Mouse (Mus musculus) limb, embryonic 15.5 days (tissue): ENCODE results near the gene Gps2. TPM values are rescaled to one million over a fixed set of nuclear protein-coding genes. Genes with fewer than 3 reads are reported as not detected.
"Not testable (repeated sequence)": the region's sequence is repeated elsewhere in the genome, so short reads cannot be mapped to it uniquely, and the experiment has no call there.

ENCODE experiments used
- ATAC-seq: fragments of 200-750 bp; cut with Nextera tagmentation; 2 replicates; pipeline ENCODE4 v1.8.0; 2017; ENCODE audit warnings: low read depth, moderate TSS enrichment; ENCODE audit not compliant: insufficient number of reproducible peaks, low FRiP score, low TSS enrichment
- H3K27ac ChIP-seq: fragments of 300-500 bp; sonication (generic); 2 replicates; pipeline ENCODE4 v1.5.1; 2015; ENCODE audit warnings: moderate library complexity, mild to moderate bottlenecking, inconsistent platforms
- H3K27me3 ChIP-seq: fragments of 300-500 bp; sonication (generic); 2 replicates; pipeline ENCODE4 v1.6.1; 2015; ENCODE audit warnings: inconsistent platforms
- H3K36me3 ChIP-seq: fragments of 300-500 bp; sonication (generic); 2 replicates; pipeline ENCODE4 v1.6.1; 2015; ENCODE audit warnings: inconsistent platforms
- H3K4me1 ChIP-seq: fragments of 300-500 bp; sonication (generic); 2 replicates; pipeline ENCODE4 v1.6.1; 2015; ENCODE audit warnings: inconsistent platforms
- H3K4me2 ChIP-seq: fragments of 300-500 bp; sonication (generic); 2 replicates; pipeline ENCODE4 v1.6.1; 2015; ENCODE audit warnings: mild to moderate bottlenecking, inconsistent platforms
- H3K4me3 ChIP-seq: fragments of 300-500 bp; sonication (generic); 2 replicates; pipeline ENCODE4 v1.5.1; 2015; ENCODE audit warnings: mild to moderate bottlenecking, inconsistent platforms
- H3K9ac ChIP-seq: fragments of 300-500 bp; sonication (generic); 2 replicates; pipeline ENCODE4 v1.6.1; 2015; ENCODE audit warnings: inconsistent platforms
- H3K9me3 ChIP-seq: fragments of 300-500 bp; sonication (generic); 2 replicates; pipeline ENCODE4 v1.6.1; 2016; ENCODE audit warnings: inconsistent platforms
- WGBS: fragments of 180-500 bp; shearing (Covaris S2); methylation state at CpG from one replicate; pipeline ENCODE4 v1.1.7; 2015; 5-methylcytosine and 5-hydroxymethylcytosine counted together
- polyA plus RNA-seq: library from polyadenylated mRNA; unstranded; fragments of >200 nt; fragmentation: Nextera tagmentation; extraction: Ambion mirVana; gene quantifications from 2 replicates; pipeline ENCODE4 v1.2.1, GENCODE M21; 2015

Gene Gps2
- polyA plus RNA-seq, 1 experiment from 2014 or later: 71.5 TPM

GRCm38 (mm10) chr11:69939731-69940130 is 26.0 kb downstream of the Gps2 start:
- H3K27me3 ChIP-seq: peaks cover 10% of the 10 kb centered on the region; the same call in 1 of the 2 replicates
- H3K9me3 ChIP-seq: no peaks in the 10 kb centered on the region
- peaks cover 22% of the 10 kb centered on the region for H3K36me3 ChIP-seq
- H3K4me1 ChIP-seq: peaks cover 40% of the 10 kb centered on the region
- no peak for ATAC-seq
- 94% methylated on average over 17 of the region's 17 CpGs for WGBS
- H3K4me3 ChIP-seq: no peak overlapping the region
- no peak overlapping the region for H3K9ac ChIP-seq
- no peak overlapping the region for H3K4me2 ChIP-seq
- H3K27ac ChIP-seq: no peak overlapping the region

DNA sequence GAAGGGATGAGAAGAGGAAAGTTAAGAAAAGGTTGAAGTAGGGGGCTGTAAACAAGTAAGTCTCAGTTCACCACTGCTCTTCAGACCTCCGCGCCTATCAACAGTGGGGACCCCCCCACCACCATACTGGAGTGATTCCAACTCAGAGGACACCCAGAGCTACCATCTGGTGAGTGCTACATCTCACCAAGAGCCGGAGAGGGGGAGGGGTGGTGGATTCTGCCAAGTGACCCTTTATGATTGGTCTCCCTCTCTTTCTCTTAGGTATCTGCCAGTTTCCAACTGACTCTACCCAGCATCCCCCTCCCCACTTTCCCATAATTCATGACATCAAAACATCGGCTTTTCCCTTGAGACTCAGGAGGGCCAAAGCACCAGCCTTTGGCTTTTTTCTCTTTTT is 27.3 kb downstream of the Gps2 start:
- 81% methylated on average over 4 of the region's 4 CpGs for WGBS
- no peak for ATAC-seq
- H3K9me3 ChIP-seq: no peaks in the 10 kb centered on the region
- no peak overlapping the region for H3K4me3 ChIP-seq
- H3K27me3 ChIP-seq: peaks cover 6% of the 10 kb centered on the region; the same call in 1 of the 2 replicates
- peaks cover 30% of the 10 kb centered on the region for H3K36me3 ChIP-seq
- H3K9ac ChIP-seq: no peak overlapping the region
- no peak overlapping the region for H3K27ac ChIP-seq
- no peak overlapping the region for H3K4me2 ChIP-seq
- peaks cover 32% of the 10 kb centered on the region for H3K4me1 ChIP-seq

GRCm38 (mm10) chr11:69945216-69945615 is 31.5 kb downstream of the Gps2 start:
- H3K9me3 ChIP-seq: no peaks in the 10 kb centered on the region
- 79% methylated on average over 13 of the region's 13 CpGs for WGBS
- no peak overlapping the region for H3K9ac ChIP-seq
- peaks cover 30% of the 10 kb centered on the region for H3K36me3 ChIP-seq
- no peak for ATAC-seq
- no peak overlapping the region for H3K4me2 ChIP-seq
- no peak overlapping the region for H3K4me3 ChIP-seq
- H3K4me1 ChIP-seq: peaks cover 27% of the 10 kb centered on the region
- no peaks in the 10 kb centered on the region for H3K27me3 ChIP-seq
- no peak overlapping the region for H3K27ac ChIP-seq

DNA sequence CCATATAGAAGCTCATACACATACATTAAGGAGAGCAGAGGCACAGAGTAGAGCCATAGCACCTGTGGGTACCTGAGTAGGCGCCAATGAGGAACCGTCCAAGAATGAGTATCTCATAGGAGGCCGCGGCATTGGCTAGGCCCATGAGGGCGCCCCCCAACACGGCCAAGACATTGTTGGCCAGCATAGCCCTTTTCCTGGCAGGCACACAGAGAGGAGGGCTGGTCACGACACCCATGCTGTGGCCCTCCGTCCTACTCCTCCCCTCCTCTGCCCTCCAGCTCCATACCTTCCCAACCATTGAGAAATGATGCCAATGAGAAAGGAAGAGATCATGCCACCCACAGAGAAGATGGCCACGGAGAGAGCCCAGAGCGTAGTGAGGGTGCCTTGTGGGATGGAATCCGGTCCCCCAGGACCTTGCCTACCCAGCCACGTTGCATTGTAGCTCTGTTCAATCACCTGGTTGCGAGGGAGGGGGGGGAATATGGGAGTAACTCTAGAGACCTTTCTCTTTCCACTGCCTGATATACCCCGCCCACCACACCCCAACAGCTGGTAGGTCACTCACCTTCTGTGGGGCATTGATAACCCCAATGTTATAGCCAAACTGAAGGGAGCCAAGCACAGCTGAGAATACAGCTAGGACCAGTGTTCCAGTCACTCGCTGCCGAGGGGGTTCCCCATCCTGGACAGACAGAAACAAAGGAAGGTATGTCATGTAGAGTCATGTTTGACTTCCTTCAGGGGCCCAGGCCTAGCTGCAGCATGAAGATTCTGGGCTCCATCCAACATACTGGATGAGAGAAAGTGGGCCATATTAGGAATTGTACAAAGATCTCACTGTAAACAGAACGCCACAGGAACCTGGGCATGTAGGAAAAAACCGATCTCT is 32.6 kb downstream of the Gps2 start:
- no peak overlapping the region for H3K9ac ChIP-seq
- ATAC-seq: no peak
- peaks cover 27% of the 10 kb centered on the region for H3K4me1 ChIP-seq
- H3K9me3 ChIP-seq: no peaks in the 10 kb centered on the region
- peaks cover 30% of the 10 kb centered on the region for H3K36me3 ChIP-seq
- H3K4me2 ChIP-seq: peak overlapping the region; percentile 70
- WGBS: 86% methylated on average over 18 of the region's 18 CpGs
- H3K27ac ChIP-seq: no peak overlapping the region
- 0 out of 2 replicates have a peak overlapping the region, but pooled peaks have one; percentile 56 for H3K4me3 ChIP-seq
- no peaks in the 10 kb centered on the region for H3K27me3 ChIP-seq

DNA sequence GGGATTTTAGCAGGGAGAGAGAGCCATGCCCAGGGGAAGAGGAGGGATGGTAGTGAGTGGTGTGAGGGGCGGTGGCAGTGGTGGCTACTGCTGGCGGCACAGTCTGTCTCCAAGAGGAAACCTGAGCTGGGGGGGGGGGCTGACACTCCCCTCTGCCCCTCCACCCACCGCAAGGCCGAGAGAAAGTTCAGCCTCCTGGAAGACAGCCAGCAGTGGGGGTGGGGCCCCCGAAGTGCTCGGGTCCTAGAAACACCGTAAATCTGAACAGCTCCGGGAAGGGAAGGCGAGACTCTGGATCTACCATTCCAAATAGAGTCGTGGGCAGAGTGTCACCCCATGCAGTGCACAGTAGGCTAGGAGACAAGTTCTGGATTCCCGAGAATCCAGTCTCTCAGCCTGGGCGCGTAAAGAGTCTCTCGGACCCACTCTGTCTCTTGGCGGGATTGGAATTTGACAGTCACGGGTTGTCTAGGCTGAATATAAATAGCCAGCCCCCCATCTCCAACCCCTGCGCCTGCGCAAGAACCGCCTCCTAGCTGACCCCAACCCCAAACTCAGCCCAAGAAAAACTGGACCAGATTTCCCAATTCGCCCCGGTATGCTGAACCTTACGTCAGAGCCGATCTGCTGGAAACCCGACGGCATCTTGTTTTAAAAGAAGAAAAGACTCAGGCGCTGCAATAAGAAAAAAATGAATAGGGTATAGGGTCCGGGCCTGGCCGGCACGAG is 33.8 kb downstream of the Gps2 start:
- Histone ChIP-seq H3K4me1 (peaks cover 27% of the 10 kb centered on the region), H3K9me3 (no peaks in the 10 kb centered on the region), H3K9ac (peak overlapping the region; percentile 29; the same call in 1 of the 2 replicates), H3K27me3 (no peaks in the 10 kb centered on the region), H3K27ac (peak overlapping the region; percentile 86), H3K36me3 (peaks cover 28% of the 10 kb centered on the region), H3K4me3 (peak overlapping the region; percentile 56), H3K4me2 (peak overlapping the region; percentile 70)
- peak; percentile 43; the same call in 1 of the 2 replicates for ATAC-seq
- WGBS: 3% methylated on average over 28 of the region's 29 CpGs

DNA sequence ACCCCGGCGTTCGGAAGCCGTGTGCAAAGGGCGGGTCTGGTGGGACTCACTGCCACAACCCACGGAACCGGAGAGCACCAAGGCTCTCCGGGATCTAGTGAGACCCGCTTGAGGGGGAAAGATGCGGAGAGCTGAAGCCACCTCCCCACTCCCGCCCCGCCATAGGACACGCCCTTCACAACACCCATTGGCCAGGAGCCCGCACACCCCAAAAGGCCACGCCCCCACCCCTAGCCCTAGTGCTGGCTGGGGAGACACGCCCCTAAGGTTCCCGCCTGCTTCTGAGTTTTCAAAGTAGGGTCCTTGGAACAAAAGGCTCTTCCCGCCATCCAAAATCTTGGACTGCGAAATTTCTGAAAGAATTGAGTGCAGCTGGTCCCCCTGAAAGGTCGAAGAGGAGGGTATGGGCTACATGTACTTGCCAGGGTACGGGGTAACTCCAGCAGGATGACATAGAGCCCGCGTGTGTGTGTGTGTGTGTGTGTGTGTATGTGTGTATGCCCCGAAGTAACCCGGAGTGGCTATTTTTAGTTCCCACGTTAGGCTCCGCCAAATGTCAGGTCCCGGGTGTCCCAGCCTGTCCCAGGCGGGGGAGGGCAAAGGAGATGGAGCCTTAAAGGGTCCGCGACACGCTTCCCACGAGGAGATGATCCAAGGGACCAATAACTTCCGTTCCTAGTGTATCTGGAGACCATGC is 34.5 kb downstream of the Gps2 start, which contains the start of gene Slc2a4:
Slc2a4 (minus strand) TSS at position 123 of the 697 bp plus-strand sequence.
- peak within 1 kb of the TSS; percentile 29; the same call in 1 of the 2 replicates for H3K9ac ChIP-seq
- WGBS: under 1% methylated on average over 33 of the region's 34 CpGs
- peak within 1 kb of the TSS; percentile 70 for H3K4me2 ChIP-seq
- ATAC-seq: peak; percentile 90
- H3K36me3 ChIP-seq: peaks cover 21% of the 10 kb centered on the region
- no peaks in the 10 kb centered on the region for H3K9me3 ChIP-seq
- peak within 1 kb of the TSS; percentile 56 for H3K4me3 ChIP-seq
- H3K27me3 ChIP-seq: no peaks in the 10 kb centered on the region
- H3K4me1 ChIP-seq: peaks cover 27% of the 10 kb centered on the region
- peak within 1 kb of the TSS; percentile 86 for H3K27ac ChIP-seq

DNA sequence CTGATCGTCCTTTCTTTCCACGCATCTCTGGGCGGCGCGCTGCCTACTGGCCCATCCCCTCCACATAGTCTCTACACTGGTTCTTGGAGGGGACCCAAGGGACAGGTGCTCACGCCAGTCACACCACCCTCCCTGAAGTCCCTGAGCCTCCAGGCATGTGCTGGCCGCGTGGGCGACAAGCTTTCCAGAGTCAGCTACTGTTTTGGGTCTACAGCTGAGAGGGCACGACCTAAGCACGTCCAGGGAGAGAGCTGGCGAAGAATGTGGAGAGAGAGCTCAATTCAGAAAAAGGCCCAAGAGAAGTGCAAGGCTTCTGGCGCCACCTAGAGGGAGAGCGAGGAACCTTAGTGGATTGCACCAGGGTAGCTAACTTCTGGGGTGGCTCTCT is 35.1 kb downstream of the Gps2 start:
- H3K4me1 ChIP-seq: peaks cover 27% of the 10 kb centered on the region
- peak overlapping the region; percentile 70 for H3K4me2 ChIP-seq
- peak overlapping the region; percentile 56 for H3K4me3 ChIP-seq
- WGBS: 1% methylated on average over 14 of the region's 14 CpGs
- H3K9me3 ChIP-seq: no peaks in the 10 kb centered on the region
- peak overlapping the region; percentile 27; the same call in 1 of the 2 replicates for H3K9ac ChIP-seq
- H3K36me3 ChIP-seq: peaks cover 18% of the 10 kb centered on the region
- ATAC-seq: peak; percentile 45
- H3K27me3 ChIP-seq: no peaks in the 10 kb centered on the region
- H3K27ac ChIP-seq: peak overlapping the region; percentile 86

DNA sequence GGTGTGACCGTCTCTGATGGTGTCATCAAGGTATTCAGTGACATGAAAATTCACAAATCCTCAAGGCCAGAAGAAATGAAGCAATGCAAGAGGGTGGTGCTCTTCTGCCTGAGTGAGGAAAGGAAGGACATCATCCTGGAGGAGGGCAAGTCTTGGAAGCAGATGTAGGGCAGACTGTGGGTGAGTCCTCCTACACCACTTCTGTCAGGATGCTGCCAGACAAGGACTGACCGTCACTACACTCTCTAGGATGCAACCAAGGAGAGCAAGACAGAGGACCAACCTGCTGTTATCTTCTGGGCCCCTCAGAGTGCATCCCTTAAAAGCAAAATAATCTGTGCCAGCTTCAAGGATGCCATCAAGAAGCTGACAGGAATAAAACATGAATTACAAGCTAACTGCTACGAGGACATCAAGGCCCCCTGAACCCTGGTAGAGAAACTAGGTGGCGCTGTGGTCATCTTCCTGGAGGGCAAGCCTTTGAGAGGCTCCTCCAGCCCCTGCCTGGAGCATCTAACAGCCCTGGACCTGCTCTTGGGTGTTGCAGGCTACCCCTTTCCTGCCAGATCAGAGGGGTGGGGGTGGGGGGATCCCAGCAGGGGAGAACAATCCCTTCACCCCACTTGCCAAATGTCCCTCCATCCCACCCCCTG is 37.2 kb downstream of the Gps2 start:
- Histone ChIP-seq H3K4me3 (no peak overlapping the region), H3K27ac (no peak overlapping the region), H3K9ac (no peak overlapping the region), H3K36me3 (no peaks in the 10 kb centered on the region), H3K4me2 (no peak overlapping the region), H3K4me1 (peaks cover 27% of the 10 kb centered on the region), H3K27me3 (no peaks in the 10 kb centered on the region), H3K9me3 (no peaks in the 10 kb centered on the region)
- WGBS: 37% methylated on average over 4 of the region's 4 CpGs
- no peak for ATAC-seq

DNA sequence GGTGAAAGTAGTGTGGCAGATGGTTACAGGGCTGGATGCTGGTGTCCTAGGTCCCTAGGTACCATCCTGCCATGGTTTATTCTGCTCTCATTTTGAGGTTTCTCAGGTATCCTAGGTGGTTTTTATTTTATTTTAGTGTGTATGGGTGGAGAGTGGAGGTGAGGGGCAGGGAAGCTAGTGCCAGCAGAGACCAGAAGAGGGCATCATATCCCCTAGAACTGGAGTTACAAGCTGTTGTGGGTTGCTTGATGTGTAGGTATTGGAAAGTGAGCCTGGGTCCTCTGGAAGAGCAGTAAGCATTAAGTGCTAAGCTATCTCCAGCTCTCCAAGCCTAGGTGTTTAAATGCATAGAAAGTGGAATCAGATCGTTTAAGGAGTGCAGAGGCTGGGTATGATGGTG is 38.6 kb downstream of the Gps2 start:
- Histone ChIP-seq H3K4me1 (peaks cover 14% of the 10 kb centered on the region), H3K4me2 (no peak overlapping the region), H3K9ac (no peak overlapping the region), H3K27me3 (no peaks in the 10 kb centered on the region), H3K36me3 (no peaks in the 10 kb centered on the region), H3K4me3 (no peak overlapping the region), H3K27ac (no peak overlapping the region), H3K9me3 (no peaks in the 10 kb centered on the region)
- 37% methylated on average over 1 of the region's 1 CpGs for WGBS
- no peak for ATAC-seq

GRCm38 (mm10) chr11:69953267-69953915 is 39.7 kb downstream of the Gps2 start:
- Histone ChIP-seq H3K27me3 (peaks cover under 1% of the 10 kb centered on the region; the same call in 1 of the 2 replicates), H3K36me3 (no peaks in the 10 kb centered on the region), H3K4me1 (peaks cover 4% of the 10 kb centered on the region), H3K27ac (no peak overlapping the region), H3K9me3 (no peaks in the 10 kb centered on the region), H3K4me2 (no peak overlapping the region), H3K4me3 (no peak overlapping the region), H3K9ac (no peak overlapping the region)
- no peak for ATAC-seq
- WGBS: 53% methylated on average over 11 of the region's 11 CpGs

DNA sequence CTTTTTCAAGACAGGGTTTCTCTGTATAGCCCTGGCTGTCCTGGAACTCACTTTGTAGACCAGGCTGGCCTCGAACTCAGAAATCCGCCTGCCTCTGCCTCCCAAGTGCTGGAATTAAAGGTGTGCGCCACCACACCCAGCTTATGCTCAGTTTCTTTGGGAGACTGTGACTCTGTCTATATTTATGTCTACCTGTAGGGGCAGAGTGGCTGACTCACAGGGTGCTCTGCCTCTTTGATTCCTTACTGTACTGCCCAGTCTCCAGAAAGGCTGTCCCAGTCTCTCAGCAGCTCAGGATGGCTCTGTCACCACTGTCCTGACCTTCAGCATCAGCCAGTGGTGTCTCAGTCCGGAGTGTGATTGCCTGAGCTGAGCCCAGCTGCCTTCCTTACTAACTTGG is 41.9 kb downstream of the Gps2 start:
- WGBS: 65% methylated on average over 4 of the region's 4 CpGs
- H3K27ac ChIP-seq, H3K9ac ChIP-seq, H3K9me3 ChIP-seq, H3K4me3 ChIP-seq, H3K4me2 ChIP-seq, H3K36me3 ChIP-seq, ATAC-seq, H3K4me1 ChIP-seq: not testable (repeated sequence)
- H3K27me3 ChIP-seq: peaks cover 17% of the 10 kb centered on the region
